Mouse (Mus musculus): Measurements from ENCODE around the gene Aanat. TPM values are rescaled to one million over a fixed set of nuclear protein-coding genes. Genes with fewer than 3 reads are reported as not detected.

The Aanat gene
- total RNA-seq (2014; fragmentation: Nextera tagmentation) (not detected in 2 replicates), total RNA-seq (2017) (not detected in 2 replicates), polyA plus RNA-seq (2012) (not detected in 2 replicates)

DNA sequence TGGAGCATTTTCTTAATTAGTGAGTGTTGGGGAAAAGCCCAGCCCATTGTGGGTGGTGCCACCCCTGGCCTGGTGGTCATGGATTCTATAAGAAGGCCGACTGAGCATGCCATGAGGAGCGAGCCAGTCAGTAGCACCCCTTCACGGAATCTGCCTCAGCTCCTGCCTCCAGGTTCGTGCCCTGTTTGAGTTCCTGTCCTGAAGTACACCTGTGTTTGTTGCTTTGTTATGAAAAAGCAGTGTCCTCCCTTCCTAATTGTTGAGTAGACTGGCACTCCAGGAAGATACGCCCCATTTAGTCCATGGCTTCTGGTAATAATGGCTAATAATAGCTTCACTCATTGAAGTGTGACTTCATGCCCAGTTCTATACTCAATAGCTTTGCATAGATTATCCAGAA is at the start of gene Aanat:
TSS of gene Aanat (plus strand) at position 123 of the 400 bp plus-strand sequence.
- Histone ChIP-seq H3K4me3 (ENCODE audit: low read depth, low read length) (0 out of 2 replicates have a peak within 1 kb of the TSS, but pooled peaks have one; percentile 2), H3K27me3 (ENCODE audit: insufficient read depth, low read length) (peaks cover 61% of the 10 kb centered on the region), H3K36me3 (replicated peaks) (no peaks in the 10 kb centered on the region), H3K9me3 (replicated peaks) (no peaks in the 10 kb centered on the region), H3K4me1 (ENCODE audit: insufficient read depth, low read depth, low read length) (peaks cover 40% of the 10 kb centered on the region)
- no peak for DNase-seq (ENCODE audit: low spot score)
- ATAC-seq (ENCODE audit: extremely low read depth, insufficient number of reproducible peaks, low FRiP score, poor library complexity, severe bottlenecking) = no peak
- TF ChIP-seq GATA1 (IDR thresholded peaks at IDR 0.05; ENCODE audit: borderline replicate concordance, low read length) (no peak), TAL1 (conservative IDR thresholded peaks at IDR 0.05; ENCODE audit: low read depth, low read length) (no peak), POLR2AphosphoS5 (IDR thresholded peaks at IDR 0.05; ENCODE audit: insufficient replicate concordance, low read depth, low read length) (no peak), GATA2 (IDR thresholded peaks at IDR 0.05; ENCODE audit: borderline replicate concordance, low read depth, low read length) (no peak), CTCF (IDR thresholded peaks at IDR 0.05; ENCODE audit: low read depth, low read length) (no peak)

GRCm38 (mm10) chr11:116536685-116537084 is 49.5 kb upstream of the Aanat start:
- H3K9me3 ChIP-seq (replicated peaks) = no peaks in the 10 kb centered on the region
- H3K4me3 ChIP-seq (ENCODE audit: low read depth, low read length) = no peak overlapping the region; the same call in 1 of the 2 replicates
- H3K27me3 ChIP-seq (ENCODE audit: insufficient read depth, low read length) = 0 out of 2 replicates have a peak, but pooled peaks cover under 1% of the 10 kb centered on the region
- H3K36me3 ChIP-seq (replicated peaks) = peaks cover 71% of the 10 kb centered on the region
- no peak for TF ChIP-seq GATA1 (IDR thresholded peaks at IDR 0.05; ENCODE audit: borderline replicate concordance, low read length)
- TF ChIP-seq TAL1 (conservative IDR thresholded peaks at IDR 0.05; ENCODE audit: low read depth, low read length) = no peak
- TF ChIP-seq POLR2AphosphoS5 (IDR thresholded peaks at IDR 0.05; ENCODE audit: insufficient replicate concordance, low read depth, low read length) = no peak
- TF ChIP-seq CTCF (IDR thresholded peaks at IDR 0.05; ENCODE audit: low read depth, low read length) = no peak
- no peak for TF ChIP-seq GATA2 (IDR thresholded peaks at IDR 0.05; ENCODE audit: borderline replicate concordance, low read depth, low read length)
- ATAC-seq (ENCODE audit: extremely low read depth, insufficient number of reproducible peaks, low FRiP score, poor library complexity, severe bottlenecking) = no peak
- peaks cover 76% of the 10 kb centered on the region for H3K4me1 ChIP-seq (ENCODE audit: insufficient read depth, low read depth, low read length)
- DNase-seq (ENCODE audit: low spot score) = no peak

DNA sequence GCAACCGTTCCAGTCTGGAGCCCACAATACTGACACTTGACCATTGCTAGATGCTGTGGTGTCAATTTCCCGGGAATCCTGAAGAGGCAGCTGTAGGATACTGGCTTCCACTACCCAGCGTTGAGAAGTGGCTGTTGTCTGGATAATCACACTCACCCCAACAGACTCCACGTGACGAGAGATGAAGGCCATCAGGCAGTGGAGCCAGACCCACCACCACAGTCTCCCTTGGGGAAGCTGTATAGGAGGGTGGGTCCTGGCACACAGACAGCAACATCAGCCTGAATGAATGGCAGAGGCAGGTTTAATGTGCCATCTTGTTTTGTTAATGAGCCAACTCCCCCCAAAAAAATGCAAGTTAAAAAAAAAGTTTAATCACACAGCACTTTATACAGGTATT is 48.8 kb upstream of the Aanat start:
- Histone ChIP-seq H3K27me3 (ENCODE audit: insufficient read depth, low read length) (no peaks in the 10 kb centered on the region), H3K36me3 (replicated peaks) (peaks cover 78% of the 10 kb centered on the region), H3K4me3 (ENCODE audit: low read depth, low read length) (no peak overlapping the region), H3K4me1 (ENCODE audit: insufficient read depth, low read depth, low read length) (peaks cover 69% of the 10 kb centered on the region), H3K9me3 (replicated peaks) (no peaks in the 10 kb centered on the region)
- DNase-seq (ENCODE audit: low spot score) = no peak
- TF ChIP-seq POLR2AphosphoS5 (IDR thresholded peaks at IDR 0.05; ENCODE audit: insufficient replicate concordance, low read depth, low read length) (no peak), GATA2 (IDR thresholded peaks at IDR 0.05; ENCODE audit: borderline replicate concordance, low read depth, low read length) (no peak), CTCF (IDR thresholded peaks at IDR 0.05; ENCODE audit: low read depth, low read length) (no peak), TAL1 (conservative IDR thresholded peaks at IDR 0.05; ENCODE audit: low read depth, low read length) (no peak), GATA1 (IDR thresholded peaks at IDR 0.05; ENCODE audit: borderline replicate concordance, low read length) (no peak)
- ATAC-seq (ENCODE audit: extremely low read depth, insufficient number of reproducible peaks, low FRiP score, poor library complexity, severe bottlenecking) = no peak

GRCm38 (mm10) chr11:116538142-116538735 is 48.0 kb upstream of the Aanat start:
- peak; percentile 11; the same call in 1 of the 2 replicates for ATAC-seq (ENCODE audit: extremely low read depth, insufficient number of reproducible peaks, low FRiP score, poor library complexity, severe bottlenecking)
- H3K36me3 ChIP-seq (replicated peaks) = peaks cover 87% of the 10 kb centered on the region

GRCm38 (mm10) chr11:116541183-116541582 is 45.0 kb upstream of the Aanat start:
- no peak for DNase-seq (ENCODE audit: low spot score)
- Histone ChIP-seq H3K4me1 (ENCODE audit: insufficient read depth, low read depth, low read length) (peaks cover 39% of the 10 kb centered on the region), H3K4me3 (ENCODE audit: low read depth, low read length) (no peak overlapping the region), H3K36me3 (replicated peaks) (peaks cover 99% of the 10 kb centered on the region), H3K27me3 (ENCODE audit: insufficient read depth, low read length) (no peaks in the 10 kb centered on the region), H3K9me3 (replicated peaks) (no peaks in the 10 kb centered on the region)
- ATAC-seq (ENCODE audit: extremely low read depth, insufficient number of reproducible peaks, low FRiP score, poor library complexity, severe bottlenecking) = no peak
- TF ChIP-seq GATA1 (IDR thresholded peaks at IDR 0.05; ENCODE audit: borderline replicate concordance, low read length) = no peak
- TF ChIP-seq TAL1 (conservative IDR thresholded peaks at IDR 0.05; ENCODE audit: low read depth, low read length) = no peak
- TF ChIP-seq CTCF (IDR thresholded peaks at IDR 0.05; ENCODE audit: low read depth, low read length) = no peak
- no peak for TF ChIP-seq POLR2AphosphoS5 (IDR thresholded peaks at IDR 0.05; ENCODE audit: insufficient replicate concordance, low read depth, low read length)
- TF ChIP-seq GATA2 (IDR thresholded peaks at IDR 0.05; ENCODE audit: borderline replicate concordance, low read depth, low read length) = no peak

More at GRCm38 (mm10) chr11:116538142-116538735, 48.0 kb upstream of the Aanat start:
- no peaks in the 10 kb centered on the region for H3K27me3 ChIP-seq (ENCODE audit: insufficient read depth, low read length)
- H3K4me3 ChIP-seq (ENCODE audit: low read depth, low read length) = peak overlapping the region; percentile 32; the same call in 1 of the 2 replicates
- H3K9me3 ChIP-seq (replicated peaks) = no peaks in the 10 kb centered on the region
- TF ChIP-seq TAL1 (conservative IDR thresholded peaks at IDR 0.05; ENCODE audit: low read depth, low read length) = peak; percentile 63
- 0 out of 2 replicates have a peak, but pooled peaks have one; percentile 57 for TF ChIP-seq GATA2 (IDR thresholded peaks at IDR 0.05; ENCODE audit: borderline replicate concordance, low read depth, low read length)
- no peak for TF ChIP-seq POLR2AphosphoS5 (IDR thresholded peaks at IDR 0.05; ENCODE audit: insufficient replicate concordance, low read depth, low read length)
- TF ChIP-seq GATA1 (IDR thresholded peaks at IDR 0.05; ENCODE audit: borderline replicate concordance, low read length) = no peak
- TF ChIP-seq CTCF (IDR thresholded peaks at IDR 0.05; ENCODE audit: low read depth, low read length) = no peak
- peaks cover 61% of the 10 kb centered on the region for H3K4me1 ChIP-seq (ENCODE audit: insufficient read depth, low read depth, low read length)
- no peak for DNase-seq (ENCODE audit: low spot score)

- Histone ChIP-seq H3K4me3 (ENCODE audit: low read depth, low read length) (no peak overlapping the region; the same call in 1 of the 2 replicates), H3K9me3 (replicated peaks) (no peaks in the 10 kb centered on the region), H3K4me1 (ENCODE audit: insufficient read depth, low read depth, low read length) (peaks cover 20% of the 10 kb centered on the region), H3K36me3 (replicated peaks) (peaks cover 100% of the 10 kb centered on the region), H3K27me3 (ENCODE audit: insufficient read depth, low read length) (no peaks in the 10 kb centered on the region)
- ATAC-seq (ENCODE audit: extremely low read depth, insufficient number of reproducible peaks, low FRiP score, poor library complexity, severe bottlenecking) (no peak; the same call in 1 of the 2 replicates), DNase-seq (ENCODE audit: low spot score) (peak; percentile 34)
- TF ChIP-seq TAL1 (conservative IDR thresholded peaks at IDR 0.05; ENCODE audit: low read depth, low read length) = no peak
- TF ChIP-seq GATA2 (IDR thresholded peaks at IDR 0.05; ENCODE audit: borderline replicate concordance, low read depth, low read length) = no peak
- no peak for TF ChIP-seq GATA1 (IDR thresholded peaks at IDR 0.05; ENCODE audit: borderline replicate concordance, low read length)
- TF ChIP-seq CTCF (IDR thresholded peaks at IDR 0.05; ENCODE audit: low read depth, low read length) = peak; percentile 66
- TF ChIP-seq POLR2AphosphoS5 (IDR thresholded peaks at IDR 0.05; ENCODE audit: insufficient replicate concordance, low read depth, low read length) = no peak
These were observed 43.1 kb upstream of the Aanat start for GRCm38 (mm10) chr11:116543110-116543509.

All from G1E (cell line).